ENCODE assay signal across 7 mouse cellular contexts in the genomic region with DNA sequence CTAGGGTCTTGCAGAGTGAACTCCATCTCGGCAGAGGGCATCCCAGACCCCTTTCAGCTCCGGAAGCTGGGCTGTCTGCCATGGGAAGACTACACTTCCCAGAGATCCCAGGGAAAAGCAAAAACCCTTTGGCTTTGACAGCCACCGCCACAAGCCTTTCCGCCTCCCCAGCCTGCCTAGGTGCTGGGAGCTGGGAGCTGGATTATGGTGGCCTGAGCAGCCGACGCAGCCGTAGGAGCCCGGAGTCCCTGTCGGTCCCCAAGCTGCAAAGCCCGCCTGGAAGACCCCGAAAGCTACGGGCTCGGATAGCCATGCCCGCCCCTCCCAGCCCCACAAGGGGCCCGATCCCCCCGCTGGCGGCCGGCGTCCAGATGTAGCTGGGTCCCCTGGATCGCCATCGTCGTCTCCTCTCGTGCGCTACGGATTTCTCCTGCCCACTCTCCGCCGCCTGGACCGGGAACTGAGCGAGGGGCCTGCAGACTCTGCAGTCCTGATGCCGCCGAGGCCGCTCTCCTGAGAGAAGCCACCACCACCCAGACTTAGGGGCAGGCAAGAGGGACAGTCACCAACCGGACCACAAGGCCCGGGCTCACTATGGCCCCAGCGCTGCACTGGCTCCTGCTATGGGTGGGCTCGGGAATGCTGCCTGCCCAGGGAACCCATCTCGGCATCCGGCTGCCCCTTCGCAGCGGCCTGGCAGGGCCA. TPM values are rescaled to one million over a fixed set of nuclear protein-coding genes. Genes with fewer than 3 reads are reported as not detected.
DNase-seq lines count a peak whose midpoint lies in the region; ATAC-seq lines count a peak whose summit lies in the region.

A gene (plus strand): TSS at position 147 of the 705 bp plus-strand sequence.

- H3K9ac ChIP-seq in embryonic facial prominence, embryonic 12.5 days, result peak within 1 kb of the TSS; percentile 89

- DNase-seq in adrenal gland, postnatal 4 days (ENCODE audit: low spot score in 2 of 2), result peak; percentile 23 to 59
- peak; percentile 82 for DNase-seq in kidney, adult 18-20 months
- peak; percentile 85 to 86 for DNase-seq in left cerebral cortex, postnatal 36 days (ENCODE audit: low spot score in 2 of 2)
- DNase-seq in mesoderm, embryonic 11.5 days (ENCODE audit: low read depth, low spot score), result peak; percentile 81
- peak; percentile 86 for DNase-seq in skeletal muscle tissue, adult 2 months (ENCODE audit: low read depth, low spot score)

- H3K4me1 ChIP-seq in embryonic facial prominence, embryonic 12.5 days, result peaks cover 25% of the 10 kb centered on the region

- no peaks in the 10 kb centered on the region for H3K27me3 ChIP-seq in embryonic facial prominence, embryonic 12.5 days

- under 1% methylated on average over 39 of the region's 40 CpGs for WGBS in embryonic facial prominence, embryonic 12.5 days

- peak; percentile 75 for ATAC-seq in embryonic facial prominence, embryonic 12.5 days (ENCODE audit: insufficient number of reproducible peaks, insufficient read depth, low FRiP score, low TSS enrichment)
- peak; percentile 11 for ATAC-seq in granulocyte monocyte progenitor cell, adult 5-6 weeks (replicated peaks; ENCODE audit: poor library complexity, severe bottlenecking)

- 0 out of 2 replicates have a peak within 1 kb of the TSS, but pooled peaks have one; percentile 41 for H3K27ac ChIP-seq in embryonic facial prominence, embryonic 12.5 days

- H3K9me3 ChIP-seq in embryonic facial prominence, embryonic 12.5 days, result no peaks in the 10 kb centered on the region

- peak within 1 kb of the TSS; percentile 89 for H3K4me2 ChIP-seq in embryonic facial prominence, embryonic 12.5 days (replicated peaks)

- intact Hi-C loops in left cerebral cortex, postnatal 36 days (cut with DNase I), result loop anchor here (1.0 kb wide), 1 partner anchor 68 kb away; a partner anchor contains a TSS

- H3K4me3 ChIP-seq in embryonic facial prominence, embryonic 12.5 days, result peak within 1 kb of the TSS; percentile 78

- H3K36me3 ChIP-seq in embryonic facial prominence, embryonic 12.5 days, result no peaks in the 10 kb centered on the region

RNA-seq across cellular contexts. Expression of the gene that starts here (rescaled TPM):
- 10 to 100 TPM; 34.1 to 36.0 TPM for total RNA-seq in adrenal gland, postnatal 4 days (2021)
- 33.1 and 35.2 TPM in 2 replicates for polyA plus RNA-seq in embryonic facial prominence, embryonic 12.5 days (2016; fragmentation: Nextera tagmentation; extraction: Ambion mirVana)
- total RNA-seq in granulocyte monocyte progenitor cell, adult 5-6 weeks (2014; fragmentation: Nextera tagmentation), result 44.3 and 77.0 TPM in 2 replicates
- total RNA-seq in granulocyte monocyte progenitor cell, adult 5-6 weeks (2017), result 48.5 and 62.9 TPM in 2 replicates
- total RNA-seq in left cerebral cortex, postnatal 36 days (2021), result 10 to 100 TPM; 88.4 to 89.3 TPM

Comparison
In these comparisons a context has a peak if more than half of its experiments do, and no peak if none do; other contexts are left out.
1. Peak in every context shown above with its lines: DNase-seq, ATAC-seq, H3K4me3 ChIP-seq and H3K27ac ChIP-seq.